Mouse (Mus musculus): ENCODE results near the gene Ndufb10. TPM values are rescaled to one million over a fixed set of nuclear protein-coding genes. Genes with fewer than 3 reads are reported as not detected.
"Not testable (repeated sequence)": the region's sequence is repeated elsewhere in the genome, so short reads cannot be mapped to it uniquely, and the experiment has no call there.

The Ndufb10 gene
- total RNA-seq, 2 experiments from 2014 or later: 939 to 954 TPM

- intact Hi-C loops (cut with DNase I): no loop called here
- peak; percentile 93 to 95 for DNase-seq
Observed at GRCm38 (mm10) chr17:24736330-24737051, 12.2 kb upstream of the Ndufb10 start, which contains the start of gene Msrb1. Msrb1 (plus strand) TSS chr17:24736642.

GRCm38 (mm10) chr17:24735446-24735845 lies 11.2 kb upstream of the Ndufb10 start:
- intact Hi-C loops (cut with DNase I): no loop called here
- no peak for DNase-seq

DNA sequence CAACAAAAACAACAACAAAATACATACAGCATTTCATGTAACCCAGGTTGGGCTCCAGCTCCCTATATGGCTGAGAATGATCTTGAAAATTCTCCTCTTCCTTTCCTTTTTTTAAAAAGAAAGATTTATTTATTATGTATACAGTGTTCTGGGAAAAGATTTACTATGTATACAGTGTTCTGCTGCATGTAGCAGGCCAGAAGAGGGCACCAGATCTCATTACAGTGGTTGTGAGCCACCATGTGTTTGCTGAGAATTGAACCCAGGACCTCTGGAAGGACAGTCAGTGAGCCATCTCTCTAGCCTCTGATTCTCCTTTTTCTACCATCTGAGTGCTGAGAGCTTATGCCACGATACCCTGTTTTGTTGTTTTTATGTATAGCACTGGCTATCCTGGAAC lies 10.2 kb upstream of the Ndufb10 start:
- no peak for DNase-seq
- intact Hi-C loops (cut with DNase I): no loop called here

- no peak for DNase-seq
- intact Hi-C loops (cut with DNase I): no loop called here
Observed at GRCm38 (mm10) chr17:24733434-24734050, 9.3 kb upstream of the Ndufb10 start.

DNA sequence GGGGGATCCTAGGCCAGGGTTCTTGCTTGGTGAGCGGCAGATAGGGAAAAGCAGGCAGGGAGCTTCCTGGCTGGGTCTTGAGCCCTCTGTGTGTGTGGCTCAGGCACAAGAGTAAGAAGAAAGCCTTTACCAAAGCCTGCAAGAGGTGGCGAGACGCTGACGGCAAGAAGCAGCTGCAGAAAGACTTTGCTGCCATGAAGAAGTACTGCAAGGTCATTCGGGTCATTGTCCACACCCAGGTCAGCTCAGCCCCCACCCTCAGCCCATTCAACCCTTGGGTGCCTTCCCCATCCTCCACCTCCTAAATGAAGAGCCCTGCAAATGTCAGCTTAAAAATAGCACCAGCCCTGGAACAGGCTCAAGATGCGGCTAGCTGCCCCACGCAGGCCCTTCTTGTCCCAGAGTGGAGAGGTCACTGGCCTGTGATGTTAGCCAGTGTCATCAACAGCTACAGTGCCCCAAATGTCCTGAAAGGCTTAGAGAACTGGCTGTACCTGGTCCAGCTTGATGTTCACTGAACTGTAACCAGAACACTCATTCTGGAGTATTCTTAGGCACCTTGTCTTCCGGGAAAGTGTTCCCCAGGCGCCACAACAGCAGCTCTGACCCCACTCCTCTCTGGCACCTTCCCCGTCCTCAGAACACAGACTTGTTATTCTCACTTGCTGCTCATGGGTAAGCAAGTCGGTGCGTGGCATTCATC lies 8.1 kb upstream of the Ndufb10 start:
- DNase-seq: peak; percentile 59 to 66
- intact Hi-C loops (cut with DNase I): no loop called here

DNA sequence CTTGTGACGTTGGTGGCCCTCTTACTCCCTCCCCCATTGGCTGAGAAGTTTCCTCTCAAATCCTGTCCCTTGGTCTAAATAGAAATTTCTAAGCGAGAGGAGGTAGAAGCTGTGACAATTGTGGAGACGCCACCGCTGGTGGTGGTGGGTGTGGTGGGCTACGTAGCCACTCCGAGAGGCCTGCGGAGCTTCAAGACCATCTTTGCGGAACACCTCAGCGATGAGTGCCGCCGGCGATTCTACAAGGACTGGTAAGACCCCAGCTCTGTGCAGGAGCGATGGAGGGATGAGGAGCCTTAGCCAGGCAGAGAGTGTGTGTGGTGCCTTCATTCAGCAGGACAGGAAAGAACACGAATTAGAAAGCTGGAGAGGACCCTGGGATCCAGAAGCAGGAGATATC lies 6.5 kb upstream of the Ndufb10 start:
- intact Hi-C loops (cut with DNase I): no loop called here
- DNase-seq: no peak

GRCm38 (mm10) chr17:24729067-24729466 lies 4.8 kb upstream of the Ndufb10 start:
- intact Hi-C loops (cut with DNase I): no loop called here
- peak in 1 of 2 experiments; percentile 47 for DNase-seq

GRCm38 (mm10) chr17:24728184-24728583 lies 3.9 kb upstream of the Ndufb10 start:
- DNase-seq: no peak
- intact Hi-C loops (cut with DNase I): no loop called here

DNA sequence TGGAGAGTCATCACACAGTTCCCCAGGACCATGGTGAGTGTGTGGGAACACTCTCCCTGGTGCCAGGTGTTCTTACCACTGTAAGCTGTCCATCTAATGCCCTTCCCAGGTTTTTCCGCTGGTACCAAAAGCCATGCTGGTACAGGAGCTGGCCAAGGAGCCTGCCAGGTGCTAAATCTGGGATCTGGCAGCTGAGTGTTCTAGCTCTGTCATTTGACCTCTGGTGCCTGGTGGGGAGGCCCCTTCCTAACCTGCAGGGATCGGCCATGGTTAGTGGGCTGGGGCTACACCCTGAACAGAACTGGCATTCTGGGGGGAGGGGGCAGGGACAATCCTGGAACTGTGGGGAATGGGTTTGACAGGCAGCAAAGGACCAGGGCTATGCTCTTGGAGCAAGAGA lies 3.3 kb upstream of the Ndufb10 start, which contains the start of gene Rpl3l:
TSS of gene Rpl3l (plus strand) at position 203 of the 400 bp plus-strand sequence.
- DNase-seq: peak; percentile 41 to 51
- intact Hi-C loops (cut with DNase I): no loop called here

- DNase-seq: no peak
- intact Hi-C loops (cut with DNase I): no loop called here
Observed at GRCm38 (mm10) chr17:24725637-24726390, 1.5 kb upstream of the Ndufb10 start.

- DNase-seq: peak in 1 of 2 experiments; percentile 42
- intact Hi-C loops (cut with DNase I): no loop called here
Observed at GRCm38 (mm10) chr17:24723881-24724180, 447 bp downstream of the Ndufb10 start.

DNA sequence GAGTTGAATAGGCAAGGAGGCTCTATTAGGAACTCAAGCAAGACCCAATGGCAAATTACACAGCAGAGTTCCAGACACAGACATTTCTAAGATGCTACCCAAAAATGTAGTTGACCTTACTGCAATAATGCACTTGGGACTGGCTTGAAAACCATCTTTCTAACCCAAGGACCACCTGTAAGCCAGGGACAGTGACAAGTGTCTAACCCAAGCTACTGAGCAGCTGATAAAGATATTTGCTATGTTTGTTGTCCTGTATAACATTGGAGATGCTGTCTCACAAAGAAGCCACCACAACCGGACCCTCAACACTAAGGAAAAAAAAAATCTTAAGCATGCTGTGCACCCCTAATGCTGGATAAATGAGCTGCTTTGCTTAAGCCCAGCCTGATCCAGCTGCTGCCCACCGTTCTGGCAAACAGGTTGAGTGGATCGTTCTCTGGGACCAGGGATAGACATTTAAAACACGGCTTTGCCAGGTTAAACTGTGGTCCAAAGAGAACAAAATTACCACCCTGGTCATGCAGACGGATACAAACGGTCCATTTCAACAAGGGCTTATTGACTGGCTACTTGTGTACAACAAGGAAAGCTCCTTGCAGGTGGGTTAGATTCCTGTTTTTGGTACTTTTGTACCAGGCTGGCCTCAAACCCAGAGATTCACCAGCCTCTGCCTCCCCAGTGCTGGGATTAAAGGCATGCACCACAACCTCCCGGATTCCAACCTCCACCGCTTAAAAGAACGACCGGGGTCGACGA lies 977 bp downstream of the Ndufb10 start:
- DNase-seq: no peak
- intact Hi-C loops (cut with DNase I): no loop called here

DNA sequence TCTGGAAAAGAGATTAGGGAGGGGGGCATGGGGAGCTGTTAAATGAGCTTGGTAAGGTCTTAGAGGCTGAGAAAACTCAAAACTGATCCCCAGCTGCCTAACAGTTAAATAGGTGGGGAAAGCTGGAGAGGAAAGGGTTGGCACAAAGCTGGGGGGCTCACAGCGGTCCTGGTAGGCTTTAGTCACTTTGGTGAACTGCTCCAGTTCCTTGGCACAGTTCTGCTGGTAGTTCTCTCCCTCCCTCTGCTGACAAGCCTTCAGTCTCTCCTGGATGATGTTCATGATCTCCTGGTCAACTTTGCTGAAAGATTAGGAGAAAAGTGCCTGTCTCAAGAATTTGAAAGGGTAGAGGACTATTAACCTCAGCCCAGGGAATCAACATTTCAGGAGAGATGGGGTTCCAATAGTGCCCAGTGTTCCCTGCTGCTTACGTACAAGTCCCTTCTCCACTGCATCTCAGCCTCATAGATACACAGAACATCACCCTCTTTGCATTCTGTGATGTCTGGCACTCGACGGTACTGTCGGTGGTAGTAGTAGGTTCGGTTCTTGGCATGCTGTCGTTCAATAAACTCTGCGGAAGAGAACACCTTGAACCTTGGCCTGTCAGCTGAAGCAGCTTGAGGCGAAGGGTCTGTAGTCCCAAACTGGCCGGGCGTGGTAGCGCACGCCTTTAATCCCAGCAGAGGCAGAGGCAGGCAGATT lies 1.9 kb downstream of the Ndufb10 start:
- DNase-seq: no peak
- intact Hi-C loops (cut with DNase I): no loop called here

- intact Hi-C loops (cut with DNase I): not testable (repeated sequence)
Observed at GRCm38 (mm10) chr17:24721383-24721955, 2.8 kb downstream of the Ndufb10 start.

DNA sequence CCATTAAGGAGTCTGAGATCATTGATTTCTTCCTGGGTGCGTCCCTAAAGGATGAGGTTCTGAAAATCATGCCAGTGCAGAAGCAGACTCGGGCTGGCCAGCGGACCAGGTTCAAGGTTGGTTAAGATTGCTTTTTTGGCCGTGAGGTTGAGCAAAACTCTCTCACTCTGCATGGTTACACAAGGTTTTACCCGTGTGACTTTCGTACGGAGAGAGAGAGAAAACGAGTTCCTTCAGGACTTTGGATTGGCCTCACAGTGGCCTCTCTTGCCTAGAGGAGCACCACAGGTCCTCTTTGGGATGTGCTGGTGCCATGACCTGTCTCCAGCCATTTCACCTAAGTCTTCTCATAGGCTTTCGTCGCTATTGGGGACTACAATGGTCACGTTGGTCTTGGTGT lies 3.7 kb downstream of the Ndufb10 start:
- intact Hi-C loops (cut with DNase I); DNase-seq: not testable (repeated sequence)

More at GRCm38 (mm10) chr17:24721383-24721955, 2.8 kb downstream of the Ndufb10 start:
- DNase-seq: not testable (repeated sequence)

- intact Hi-C loops (cut with DNase I): no loop called here
- peak; percentile 97 for DNase-seq
Observed at GRCm38 (mm10) chr17:24719494-24720222, 4.6 kb downstream of the Ndufb10 start.

DNA sequence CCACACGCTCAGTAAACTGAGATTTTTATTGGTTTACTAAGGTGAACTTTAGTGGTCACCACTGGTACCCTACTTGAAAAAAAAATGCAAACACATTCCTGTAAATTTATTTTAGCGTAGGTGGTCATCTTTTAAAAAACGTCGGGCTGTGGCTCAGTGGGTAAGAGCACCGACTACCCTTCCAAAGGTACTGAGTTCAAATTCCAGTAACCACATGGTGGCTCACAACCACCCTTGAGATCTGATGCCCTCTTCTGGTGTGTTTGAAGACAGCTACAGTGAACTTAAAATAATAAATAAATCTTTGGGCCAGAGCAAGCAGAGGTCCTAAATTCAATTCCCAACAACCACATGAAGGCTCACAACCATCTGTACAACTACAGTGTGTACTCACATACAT lies 5.3 kb downstream of the Ndufb10 start:
- DNase-seq; intact Hi-C loops (cut with DNase I): not testable (repeated sequence)

DNA sequence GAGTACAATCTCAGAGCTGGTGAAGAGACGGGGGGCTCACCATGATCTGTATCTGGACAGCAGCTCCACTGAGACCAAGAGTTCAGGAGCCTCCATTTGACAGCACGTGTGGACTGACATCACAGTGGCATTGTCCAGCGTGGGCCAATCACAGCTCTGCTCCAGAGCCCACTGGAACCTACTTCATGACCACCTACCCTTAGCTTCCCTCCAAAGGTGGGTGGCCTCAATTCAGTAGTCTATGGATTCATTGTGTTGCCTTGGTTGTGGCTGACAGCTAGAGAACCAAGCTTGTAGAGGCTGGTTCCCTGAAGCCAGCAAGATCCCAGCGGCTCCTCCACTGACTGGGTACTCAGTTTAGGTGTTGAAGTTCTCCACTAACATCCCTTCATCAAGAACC lies 6.3 kb downstream of the Ndufb10 start, which contains the start of the genes Rnf151 and Rps2:
TSS of gene Rnf151 (minus strand) at position 121 of the 400 bp plus-strand sequence.
TSS of gene Rps2 (plus strand) at position 174 of the 400 bp plus-strand sequence.
- DNase-seq: no peak
- intact Hi-C loops (cut with DNase I): no loop called here
